Mouse (Mus musculus) heart, postnatal 36 days (tissue): ENCODE measurements around the gene Sipa1l3. TPM values are rescaled to one million over a fixed set of nuclear protein-coding genes. Genes with fewer than 3 reads are reported as not detected.

Source experiments
- DNase-seq, 2 experiments: peaks; one replicate each; pipeline ENCODE4 v3.0.0; 2021 to 2022
- intact Hi-C: fragments of 180-260 bp; cut with DNase I; formaldehyde crosslinking; loops from one replicate; pipeline ENCODE4 v1.15.1; 2025
- total RNA-seq, 2 experiments: library from RNA; stranded (reverse); gene quantifications; 2 replicates each; pipeline ENCODE4 v1.2.3; 2021

Gene Sipa1l3
- total RNA-seq, 2 experiments from 2014 or later, result 8.4 to 9.7 TPM

GRCm38 (mm10) chr7:29342489-29343092 lies 175.8 kb downstream of the Sipa1l3 start:
- no peak for DNase-seq
- intact Hi-C loops, result no loop called here

- intact Hi-C loops, result no loop called here
- no peak for DNase-seq
Measured at GRCm38 (mm10) chr7:29341722-29342121, 176.7 kb downstream of the Sipa1l3 start.

GRCm38 (mm10) chr7:29340838-29341237 lies 177.6 kb downstream of the Sipa1l3 start:
- intact Hi-C loops, result no loop called here
- no peak for DNase-seq

GRCm38 (mm10) chr7:29340247-29340646 lies 178.2 kb downstream of the Sipa1l3 start:
- intact Hi-C loops, result no loop called here
- no peak for DNase-seq

GRCm38 (mm10) chr7:29338984-29339679 lies 179.3 kb downstream of the Sipa1l3 start:
- no peak for DNase-seq
- intact Hi-C loops, result no loop called here

GRCm38 (mm10) chr7:29338351-29338919 lies 180.0 kb downstream of the Sipa1l3 start:
- intact Hi-C loops, result no loop called here
- no peak for DNase-seq

GRCm38 (mm10) chr7:29337766-29338165 lies 180.7 kb downstream of the Sipa1l3 start:
- intact Hi-C loops, result no loop called here
- DNase-seq, result no peak

- no peak for DNase-seq
- intact Hi-C loops, result no loop called here
Measured at GRCm38 (mm10) chr7:29336795-29337319, 181.6 kb downstream of the Sipa1l3 start.

- intact Hi-C loops, result no loop called here
- DNase-seq, result no peak
Measured at GRCm38 (mm10) chr7:29335841-29336671, 182.4 kb downstream of the Sipa1l3 start.

GRCm38 (mm10) chr7:29335276-29335675 lies 183.2 kb downstream of the Sipa1l3 start:
- DNase-seq, result no peak

GRCm38 (mm10) chr7:29334156-29334555 lies 184.3 kb downstream of the Sipa1l3 start:
- intact Hi-C loops, result no loop called here

More at GRCm38 (mm10) chr7:29335276-29335675, 183.2 kb downstream of the Sipa1l3 start:
- intact Hi-C loops, result no loop called here

GRCm38 (mm10) chr7:29328984-29329383 lies 189.5 kb downstream of the Sipa1l3 start:
- intact Hi-C loops, result no loop called here
- DNase-seq, result no peak

More at GRCm38 (mm10) chr7:29334156-29334555, 184.3 kb downstream of the Sipa1l3 start:
- no peak for DNase-seq

- intact Hi-C loops, result no loop called here
- no peak for DNase-seq
Measured at GRCm38 (mm10) chr7:29327087-29327486, 191.4 kb downstream of the Sipa1l3 start.

GRCm38 (mm10) chr7:29319337-29320307 lies 198.8 kb downstream of the Sipa1l3 start:
- no peak for DNase-seq
- intact Hi-C loops, result no loop called here

GRCm38 (mm10) chr7:29318115-29318911 lies 200.1 kb downstream of the Sipa1l3 start:
- intact Hi-C loops, result no loop called here

GRCm38 (mm10) chr7:29317558-29317957 lies 200.9 kb downstream of the Sipa1l3 start:
- DNase-seq, result no peak
- intact Hi-C loops, result no loop called here

More at GRCm38 (mm10) chr7:29318115-29318911, 200.1 kb downstream of the Sipa1l3 start:
- no peak for DNase-seq

GRCm38 (mm10) chr7:29316976-29317375 lies 201.5 kb downstream of the Sipa1l3 start:
- DNase-seq, result no peak
- intact Hi-C loops, result no loop called here

GRCm38 (mm10) chr7:29316137-29316734 lies 202.2 kb downstream of the Sipa1l3 start:
- intact Hi-C loops, result no loop called here
- no peak for DNase-seq
